Mouse (Mus musculus) stomach, embryonic 16.5 days (tissue): ENCODE data around the gene Catsperz. TPM values are rescaled to one million over a fixed set of nuclear protein-coding genes. Genes with fewer than 3 reads are reported as not detected.
"Not testable (repeated sequence)": the region's sequence is repeated elsewhere in the genome, so short reads cannot be mapped to it uniquely, and the experiment has no call there.

Experiments used
- ATAC-seq: fragments of 200-750 bp; cut with Nextera tagmentation; 2 replicates; pipeline ENCODE4 v1.8.0; 2017; ENCODE audit warnings: moderate number of reproducible peaks, moderate TSS enrichment; ENCODE audit not compliant: insufficient read depth, low FRiP score
- H3K27ac ChIP-seq: fragments of 300-500 bp; sonication (generic); 2 replicates; pipeline ENCODE4 v1.5.1; 2014; ENCODE audit warnings: low read length
- H3K27me3 ChIP-seq: fragments of 300-500 bp; sonication (generic); 2 replicates; pipeline ENCODE4 v1.6.1; 2014; ENCODE audit warnings: low read length, control low read depth, mixed read lengths; ENCODE audit not compliant: control insufficient read depth, insufficient read depth
- H3K36me3 ChIP-seq: fragments of 300-500 bp; sonication (generic); 2 replicates; pipeline ENCODE4 v1.6.1; 2014; ENCODE audit warnings: low read length; ENCODE audit not compliant: control insufficient read depth, insufficient read depth
- H3K4me1 ChIP-seq: fragments of 300-500 bp; sonication (generic); 2 replicates; pipeline ENCODE4 v1.6.1; 2014; ENCODE audit warnings: low read length, control low read depth, mixed read lengths; ENCODE audit not compliant: control insufficient read depth, insufficient read depth
- H3K4me2 ChIP-seq: fragments of 300-500 bp; sonication (generic); 2 replicates; pipeline ENCODE4 v1.6.1; 2014; ENCODE audit warnings: low read depth, low read length, mixed read lengths
- H3K4me3 ChIP-seq: fragments of 300-500 bp; sonication (generic); replicated peaks from 2 replicates; pipeline ENCODE4 v1.5.1; 2014; ENCODE audit warnings: mild to moderate bottlenecking, low read length
- H3K9ac ChIP-seq: fragments of 300-500 bp; sonication (generic); 2 replicates; pipeline ENCODE4 v1.6.1; 2014; ENCODE audit warnings: low read length
- H3K9me3 ChIP-seq: fragments of 300-500 bp; sonication (generic); replicated peaks from 2 replicates; pipeline ENCODE4 v1.6.1; 2016; ENCODE audit warnings: low read length, control low read depth; ENCODE audit not compliant: control insufficient read depth
- WGBS: fragments of 180-500 bp; shearing (Covaris S2); extraction: QIAGEN DNeasy Blood & Tissue Kit; methylation state at CpG from one replicate; pipeline ENCODE4 v1.1.7; 2014; 5-methylcytosine and 5-hydroxymethylcytosine counted together
- polyA plus RNA-seq: library from polyadenylated mRNA; unstranded; fragments of >200 nt; fragmentation: Nextera tagmentation; extraction: Ambion mirVana; gene quantifications from 2 replicates; pipeline ENCODE4 v1.2.1, GENCODE M21; 2015

Catsperz gene
- polyA plus RNA-seq, 1 experiment from 2014 or later, result 2.8 TPM

DNA sequence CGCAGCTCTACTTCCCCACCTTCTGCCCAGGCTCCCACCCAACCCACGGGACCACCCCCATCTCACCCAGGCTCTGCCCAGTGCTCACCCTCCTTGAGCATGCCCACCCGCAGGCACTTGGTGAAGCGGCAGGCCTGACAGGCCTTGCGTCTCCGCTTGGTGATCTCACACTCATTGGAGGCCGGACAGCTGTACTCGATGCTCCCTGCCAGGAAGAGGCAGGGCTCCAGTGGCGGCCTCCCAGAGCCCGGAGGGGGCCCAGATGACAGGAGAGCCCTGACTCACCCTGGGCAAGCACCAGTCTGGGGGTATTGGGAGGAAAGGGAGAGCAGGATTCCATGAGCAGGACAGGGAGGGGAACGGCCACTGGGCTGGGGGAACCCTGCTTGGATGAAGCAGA is 11.2 kb downstream of the Catsperz start:
- peaks cover 16% of the 10 kb centered on the region for H3K4me1 ChIP-seq
- H3K9ac ChIP-seq, result no peak overlapping the region; the same call in 1 of the 2 replicates
- no peak overlapping the region; the same call in 1 of the 2 replicates for H3K27ac ChIP-seq
- H3K4me3 ChIP-seq, result no peak overlapping the region
- ATAC-seq, result no peak
- H3K27me3 ChIP-seq, result no peaks in the 10 kb centered on the region
- no peaks in the 10 kb centered on the region for H3K9me3 ChIP-seq
- H3K4me2 ChIP-seq, result no peak overlapping the region
- 76% methylated on average over 11 of the region's 11 CpGs for WGBS
- H3K36me3 ChIP-seq, result no peaks in the 10 kb centered on the region; the same call in 1 of the 2 replicates

DNA sequence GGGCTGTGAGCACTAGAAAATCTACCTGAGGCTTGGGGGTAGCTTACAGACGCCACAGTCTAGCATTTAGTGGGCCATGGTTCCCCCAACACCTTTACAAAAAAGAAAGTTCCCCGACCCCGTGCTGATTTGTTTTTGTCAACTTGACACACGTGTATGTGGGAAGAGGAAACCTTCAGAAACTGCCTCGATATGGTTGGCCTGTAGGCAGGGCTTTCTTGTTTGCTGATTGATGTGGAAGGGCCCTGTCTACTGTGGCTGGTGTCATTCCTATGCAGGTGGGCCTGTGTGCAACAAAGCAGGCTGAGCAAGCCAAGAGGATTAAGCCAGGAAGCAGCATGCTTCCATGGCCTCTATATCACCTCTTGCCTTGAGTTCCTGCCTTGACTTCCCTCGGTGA is 12.1 kb downstream of the Catsperz start:
- Histone ChIP-seq H3K9me3 (no peaks in the 10 kb centered on the region), H3K4me3 (no peak overlapping the region), H3K27me3 (no peaks in the 10 kb centered on the region), H3K4me2 (no peak overlapping the region), H3K9ac (no peak overlapping the region), H3K4me1 (peaks cover 21% of the 10 kb centered on the region), H3K27ac (no peak overlapping the region), H3K36me3 (no peaks in the 10 kb centered on the region; the same call in 1 of the 2 replicates)
- ATAC-seq, result no peak
- WGBS, result 81% methylated on average over 6 of the region's 6 CpGs

DNA sequence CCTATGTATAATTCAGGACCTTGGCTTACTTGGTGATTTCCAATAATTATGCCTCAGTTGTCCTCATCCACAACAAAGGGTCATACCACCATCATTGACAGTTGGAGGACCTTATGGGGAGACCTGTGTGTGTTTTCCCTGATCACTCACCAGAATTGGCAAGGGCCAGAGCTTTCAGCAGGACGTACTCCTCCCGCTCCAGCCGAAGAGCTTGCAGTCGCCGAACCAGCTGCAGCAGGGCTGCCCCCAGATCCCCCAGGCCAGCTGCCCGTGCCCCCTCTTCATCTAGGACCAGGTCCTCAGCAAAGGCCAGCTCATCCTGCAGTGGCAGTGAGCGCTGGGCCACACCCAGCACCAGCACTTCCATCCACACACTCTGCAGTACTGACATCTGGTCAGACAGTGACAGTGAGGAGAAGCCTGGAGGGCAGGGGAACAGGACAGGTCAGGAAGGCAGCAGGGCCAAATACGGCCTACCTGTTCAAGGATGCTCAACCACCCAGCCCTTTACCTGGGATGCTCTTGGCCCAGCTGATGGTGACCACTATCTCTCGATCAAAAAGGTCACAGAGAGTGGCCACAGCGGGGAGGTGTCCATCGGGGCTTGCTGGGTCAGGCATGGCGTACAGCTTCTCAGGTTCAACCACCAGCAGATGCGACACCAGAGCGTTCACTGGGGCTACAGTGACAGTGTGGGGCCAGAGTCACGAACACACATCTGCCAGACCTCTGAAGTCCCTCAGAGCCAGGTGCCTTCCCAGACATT is 12.8 kb downstream of the Catsperz start:
- Histone ChIP-seq H3K4me1 (peaks cover 25% of the 10 kb centered on the region), H3K36me3 (no peaks in the 10 kb centered on the region; the same call in 1 of the 2 replicates), H3K27ac (no peak overlapping the region), H3K27me3 (no peaks in the 10 kb centered on the region), H3K4me3 (no peak overlapping the region), H3K4me2 (no peak overlapping the region), H3K9ac (no peak overlapping the region), H3K9me3 (no peaks in the 10 kb centered on the region)
- WGBS, result 91% methylated on average over 15 of the region's 15 CpGs
- ATAC-seq, result no peak

DNA sequence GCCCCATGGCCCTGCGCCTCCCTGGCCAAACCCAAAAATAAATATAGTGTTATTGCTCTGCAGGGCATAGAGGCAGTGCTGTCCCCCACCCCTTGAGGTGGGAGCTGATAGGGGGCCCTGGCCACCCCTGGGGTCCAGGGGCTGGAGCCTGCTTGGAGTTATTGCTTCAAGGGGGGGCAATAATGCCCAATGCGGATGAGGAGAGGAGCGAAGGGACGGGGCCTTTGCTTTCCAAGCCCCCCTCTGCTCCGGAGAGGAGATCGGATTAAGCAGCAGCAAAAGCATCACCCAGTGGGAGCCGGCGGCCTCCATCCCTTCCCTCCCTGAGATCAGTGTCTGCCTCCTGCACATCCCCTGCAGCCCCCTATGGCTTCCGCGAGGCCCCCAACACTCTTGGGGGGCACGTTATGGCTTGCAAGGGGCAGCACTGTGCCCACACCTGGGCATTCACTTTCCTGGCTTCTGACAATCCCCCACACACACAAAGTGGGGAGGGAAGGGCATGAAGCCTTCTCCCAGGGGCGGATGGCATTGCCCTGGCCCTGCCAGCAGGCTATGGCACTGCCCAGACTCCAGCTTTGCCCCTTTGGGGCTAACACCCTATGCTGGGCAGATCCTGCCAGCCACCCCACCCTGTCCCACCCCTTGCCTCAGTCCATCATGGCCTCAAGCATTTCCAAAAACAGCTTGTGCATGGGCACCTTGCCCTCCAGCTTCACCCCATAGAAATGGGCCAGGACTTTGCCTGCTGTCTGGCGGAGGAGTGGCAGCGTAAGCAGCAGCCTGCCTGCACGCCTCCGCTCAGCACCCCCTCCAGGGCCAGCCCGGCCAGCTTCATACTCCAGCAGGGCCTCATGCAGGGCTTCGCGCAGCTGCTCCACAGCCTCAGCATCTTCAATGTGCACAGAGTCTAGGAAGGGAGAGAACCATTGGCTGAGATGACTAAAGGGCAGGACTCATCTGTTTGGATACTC is 13.8 kb downstream of the Catsperz start:
- no peaks in the 10 kb centered on the region for H3K9me3 ChIP-seq
- no peaks in the 10 kb centered on the region; the same call in 1 of the 2 replicates for H3K36me3 ChIP-seq
- H3K9ac ChIP-seq, result peak overlapping the region; percentile 57
- no peak for ATAC-seq
- peak overlapping the region; percentile 83 for H3K4me2 ChIP-seq
- H3K27ac ChIP-seq, result peak overlapping the region; percentile 23; the same call in 1 of the 2 replicates
- peak overlapping the region; percentile 72 for H3K4me3 ChIP-seq
- 84% methylated on average over 19 of the region's 19 CpGs for WGBS
- no peaks in the 10 kb centered on the region for H3K27me3 ChIP-seq
- H3K4me1 ChIP-seq, result peaks cover 24% of the 10 kb centered on the region

DNA sequence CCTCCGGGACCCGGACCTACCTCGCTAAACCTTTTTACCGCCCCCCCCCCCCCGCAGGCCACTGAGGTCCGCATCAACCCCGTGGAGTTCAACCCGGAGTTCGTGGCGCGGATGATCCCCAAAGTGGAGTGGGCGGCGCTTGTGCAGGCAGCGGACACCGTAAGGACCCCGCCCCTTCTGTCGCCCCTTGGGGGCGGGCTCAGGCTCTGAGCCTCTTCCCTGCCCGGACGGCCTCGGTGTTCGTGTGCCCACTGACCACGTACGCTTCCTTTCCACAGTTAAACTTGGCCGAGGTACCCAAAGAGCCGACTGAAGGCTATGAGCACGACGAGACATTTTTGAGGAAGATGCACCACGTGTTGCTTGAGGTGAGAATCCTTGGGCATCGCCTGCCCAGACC is 14.9 kb downstream of the Catsperz start:
- peak; percentile 30 for ATAC-seq
- H3K36me3 ChIP-seq, H3K9me3 ChIP-seq, H3K27me3 ChIP-seq: not testable (repeated sequence)
- H3K4me2 ChIP-seq, result peak overlapping the region; percentile 83
- H3K9ac ChIP-seq, result peak overlapping the region; percentile 87
- peaks cover 24% of the 10 kb centered on the region for H3K4me1 ChIP-seq
- WGBS, result under 1% methylated on average over 28 of the region's 30 CpGs
- H3K27ac ChIP-seq, result peak overlapping the region; percentile 100
- peak overlapping the region; percentile 72 for H3K4me3 ChIP-seq

DNA sequence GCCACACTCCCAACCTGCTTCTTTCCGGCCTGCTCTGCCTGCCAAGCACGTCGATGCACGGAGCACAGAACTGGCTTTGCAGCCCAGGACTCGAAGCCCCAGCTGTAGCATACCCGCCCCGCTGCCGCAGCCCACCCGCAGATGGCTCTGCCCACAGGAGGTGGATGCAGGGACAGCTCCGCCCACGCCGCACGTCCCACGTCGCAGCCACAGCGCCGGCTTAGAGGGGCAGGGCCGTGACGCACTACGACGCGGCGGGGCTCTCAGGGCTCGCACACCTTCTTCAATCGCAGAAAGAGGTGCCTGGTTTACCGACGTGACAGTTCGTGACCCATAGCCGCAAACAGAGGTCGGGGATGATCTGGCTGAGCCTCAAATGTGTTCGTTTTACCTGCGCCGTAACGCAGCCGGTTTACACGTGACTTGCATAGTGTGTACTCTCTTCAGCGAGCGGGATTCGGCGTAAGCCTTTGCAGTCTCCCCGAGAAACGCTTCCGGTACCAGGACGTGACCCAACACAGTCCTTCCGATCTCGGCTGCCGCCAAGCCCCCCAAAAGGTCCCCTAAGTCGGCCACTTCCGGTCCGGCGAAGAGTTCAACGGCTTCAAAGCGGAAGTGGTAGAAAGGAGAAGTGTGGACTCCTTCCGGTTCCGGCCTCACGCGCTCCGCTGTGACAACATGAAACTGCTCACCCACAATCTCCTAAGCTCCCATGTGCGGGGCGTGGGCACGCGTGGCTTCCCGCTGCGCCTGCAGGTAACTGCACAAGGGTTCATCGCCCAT is 15.5 kb downstream of the Catsperz start, which contains the start of the genes Trmt112 and Prdx5:
TSS of gene Trmt112 (plus strand) at position 192 of the 783 bp plus-strand sequence.
TSS of gene Prdx5 (minus strand) at position 600 of the 783 bp plus-strand sequence.
- Histone ChIP-seq H3K27me3 (no peaks in the 10 kb centered on the region), H3K4me2 (peak within 1 kb of the TSS; percentile 83), H3K4me1 (peaks cover 24% of the 10 kb centered on the region), H3K4me3 (peak within 1 kb of the TSS; percentile 72), H3K9ac (peak within 1 kb of the TSS; percentile 87), H3K36me3 (peaks cover 3% of the 10 kb centered on the region; the same call in 1 of the 2 replicates), H3K27ac (peak within 1 kb of the TSS; percentile 100), H3K9me3 (no peaks in the 10 kb centered on the region)
- peak; percentile 94 for ATAC-seq
- WGBS, result under 1% methylated on average over 65 of the region's 65 CpGs

DNA sequence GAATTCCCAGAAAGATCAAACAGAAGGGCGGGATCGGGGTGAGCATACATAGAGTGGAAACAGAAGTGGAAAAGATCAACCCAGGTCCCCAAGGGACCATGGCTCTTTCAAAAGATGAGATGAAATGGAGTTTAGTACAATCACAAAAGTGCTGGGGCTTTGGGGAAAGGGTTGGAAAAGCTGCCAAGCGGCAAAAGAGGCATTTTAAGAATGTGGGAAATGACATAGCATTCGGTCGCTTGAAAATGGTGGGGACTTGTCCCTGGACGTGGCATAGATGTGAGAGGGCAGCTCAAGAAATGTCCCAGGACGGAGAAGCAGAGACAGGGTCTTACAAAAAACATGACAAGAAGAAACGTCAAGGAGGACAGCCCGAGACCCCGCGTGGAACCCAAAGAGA is 16.2 kb downstream of the Catsperz start:
- ATAC-seq, result no peak
- H3K4me3 ChIP-seq, result peak overlapping the region; percentile 72
- H3K27me3 ChIP-seq, result no peaks in the 10 kb centered on the region
- H3K36me3 ChIP-seq, result peaks cover 3% of the 10 kb centered on the region; the same call in 1 of the 2 replicates
- no peaks in the 10 kb centered on the region for H3K9me3 ChIP-seq
- H3K4me2 ChIP-seq, result peak overlapping the region; percentile 83
- H3K9ac ChIP-seq, result peak overlapping the region; percentile 87
- H3K4me1 ChIP-seq, result peaks cover 24% of the 10 kb centered on the region
- H3K27ac ChIP-seq, result peak overlapping the region; percentile 100
- WGBS, result 7% methylated on average over 11 of the region's 11 CpGs

DNA sequence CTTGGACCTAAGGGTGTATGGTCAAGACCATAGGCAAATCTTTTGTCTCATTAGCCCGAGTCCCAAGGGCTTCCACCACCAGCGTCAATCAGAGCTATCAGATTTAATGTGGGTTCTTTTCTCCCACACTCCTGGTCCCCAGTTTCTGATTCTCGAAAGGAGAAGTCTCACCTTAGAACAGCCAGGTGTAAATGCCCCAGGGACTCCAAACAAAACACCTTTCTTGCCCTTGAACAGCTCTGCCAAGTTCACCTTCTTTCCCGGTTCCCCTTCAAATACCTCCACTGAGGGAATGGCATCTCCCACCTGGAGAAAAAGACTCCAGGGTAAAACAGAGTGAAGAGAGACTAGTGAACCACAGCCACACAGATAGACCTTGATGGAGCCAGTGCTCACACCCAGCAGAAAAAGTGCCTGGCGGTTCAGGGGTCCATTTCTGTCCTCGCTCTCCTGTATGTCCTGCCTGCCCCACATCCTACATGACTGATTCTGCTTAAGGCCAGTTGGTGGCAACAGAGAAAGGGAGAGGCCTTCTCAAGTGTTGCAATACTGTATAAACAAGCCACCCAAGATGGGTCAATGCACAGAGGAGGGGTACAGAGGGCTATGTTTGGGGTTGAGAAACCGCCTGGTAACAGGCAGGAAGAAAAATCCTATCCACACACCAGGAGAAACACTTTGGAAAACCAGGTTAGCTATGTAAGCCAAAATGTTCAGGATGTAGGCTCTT is 17.2 kb downstream of the Catsperz start:
- Histone ChIP-seq H3K4me3 (peak overlapping the region; percentile 72), H3K9me3 (no peaks in the 10 kb centered on the region), H3K27ac (no peak overlapping the region), H3K36me3 (0 out of 2 replicates have a peak, but pooled peaks cover 3% of the 10 kb centered on the region), H3K4me1 (peaks cover 24% of the 10 kb centered on the region), H3K27me3 (no peaks in the 10 kb centered on the region), H3K4me2 (peak overlapping the region; percentile 83), H3K9ac (peak overlapping the region; percentile 87)
- WGBS, result 77% methylated on average over 7 of the region's 7 CpGs
- no peak for ATAC-seq
